Mouse (Mus musculus): ENCODE measurements around the gene Gm10309. TPM values are rescaled to one million over a fixed set of nuclear protein-coding genes. Genes with fewer than 3 reads are reported as not detected.
A peak's percentile ranks its signal among the peaks of the same experiment; 100 is the strongest.

Gene Gm10309
- polyA plus RNA-seq, 1 experiment from 2014 or later, result 0.25 TPM

- Histone ChIP-seq H3K9me3 (replicated peaks) (no peaks in the 10 kb centered on the region), H3K4me2 (peak overlapping the region; percentile 50), H3K4me1 (replicated peaks) (peaks cover 49% of the 10 kb centered on the region), H3K36me3 (no peaks in the 10 kb centered on the region), H3K27ac (peak overlapping the region; percentile 84), H3K9ac (0 out of 2 replicates have a peak overlapping the region, but pooled peaks have one; percentile 5), H3K27me3 (no peaks in the 10 kb centered on the region), H3K4me3 (no peak overlapping the region)
- 38% methylated on average over 5 of the region's 5 CpGs for WGBS
- ATAC-seq (replicated peaks; ENCODE audit: insufficient number of reproducible peaks, insufficient read depth, low FRiP score, low read depth), result no peak
Measured at GRCm38 (mm10) chr17:86467967-86468366, 37.1 kb downstream of the Gm10309 start.

- ATAC-seq (replicated peaks; ENCODE audit: insufficient number of reproducible peaks, insufficient read depth, low FRiP score, low read depth), result peak; percentile 48; the same call in 1 of the 2 replicates
- Histone ChIP-seq H3K4me3 (peak overlapping the region; percentile 5; the same call in 1 of the 2 replicates), H3K4me2 (peak overlapping the region; percentile 50), H3K36me3 (no peaks in the 10 kb centered on the region), H3K4me1 (replicated peaks) (peaks cover 49% of the 10 kb centered on the region), H3K9me3 (replicated peaks) (no peaks in the 10 kb centered on the region), H3K27ac (peak overlapping the region; percentile 84), H3K9ac (0 out of 2 replicates have a peak overlapping the region, but pooled peaks have one; percentile 5), H3K27me3 (no peaks in the 10 kb centered on the region)
- WGBS, result 15% methylated on average over 10 of the region's 10 CpGs
Measured at GRCm38 (mm10) chr17:86467291-86467898, 37.6 kb downstream of the Gm10309 start.

GRCm38 (mm10) chr17:86466871-86467270 is 38.2 kb downstream of the Gm10309 start:
- H3K4me3 ChIP-seq, result peak overlapping the region; percentile 5; the same call in 1 of the 2 replicates
- ATAC-seq (replicated peaks; ENCODE audit: insufficient number of reproducible peaks, insufficient read depth, low FRiP score, low read depth), result 0 out of 2 replicates have a peak, but pooled peaks have one; percentile 19
- WGBS, result 15% methylated on average over 7 of the region's 7 CpGs

GRCm38 (mm10) chr17:86466412-86466811 is 38.6 kb downstream of the Gm10309 start:
- 72% methylated on average over 7 of the region's 7 CpGs for WGBS
- Histone ChIP-seq H3K4me1 (replicated peaks) (peaks cover 45% of the 10 kb centered on the region), H3K9ac (no peak overlapping the region), H3K4me3 (no peak overlapping the region), H3K27me3 (no peaks in the 10 kb centered on the region), H3K9me3 (replicated peaks) (no peaks in the 10 kb centered on the region), H3K4me2 (no peak overlapping the region), H3K36me3 (no peaks in the 10 kb centered on the region), H3K27ac (no peak overlapping the region; the same call in 1 of the 2 replicates)
- ATAC-seq (replicated peaks; ENCODE audit: insufficient number of reproducible peaks, insufficient read depth, low FRiP score, low read depth), result no peak

More at GRCm38 (mm10) chr17:86466871-86467270, 38.2 kb downstream of the Gm10309 start:
- no peaks in the 10 kb centered on the region for H3K36me3 ChIP-seq
- peak overlapping the region; percentile 84 for H3K27ac ChIP-seq
- no peaks in the 10 kb centered on the region for H3K27me3 ChIP-seq
- H3K4me1 ChIP-seq (replicated peaks), result peaks cover 49% of the 10 kb centered on the region
- H3K4me2 ChIP-seq, result peak overlapping the region; percentile 50
- no peaks in the 10 kb centered on the region for H3K9me3 ChIP-seq (replicated peaks)
- H3K9ac ChIP-seq, result no peak overlapping the region

- H3K27me3 ChIP-seq, result no peaks in the 10 kb centered on the region
- H3K9me3 ChIP-seq (replicated peaks), result no peaks in the 10 kb centered on the region
- no peak overlapping the region for H3K27ac ChIP-seq
- 91% methylated on average over 13 of the region's 13 CpGs for WGBS
- no peak overlapping the region for H3K9ac ChIP-seq
- H3K4me3 ChIP-seq, result no peak overlapping the region
- H3K4me1 ChIP-seq (replicated peaks), result peaks cover 40% of the 10 kb centered on the region
- H3K4me2 ChIP-seq, result no peak overlapping the region
- ATAC-seq (replicated peaks; ENCODE audit: insufficient number of reproducible peaks, insufficient read depth, low FRiP score, low read depth), result no peak
- no peaks in the 10 kb centered on the region for H3K36me3 ChIP-seq
Measured at GRCm38 (mm10) chr17:86465865-86466264, 39.2 kb downstream of the Gm10309 start.

GRCm38 (mm10) chr17:86464689-86465363 is 40.2 kb downstream of the Gm10309 start:
- Histone ChIP-seq H3K9me3 (replicated peaks) (no peaks in the 10 kb centered on the region), H3K4me3 (no peak overlapping the region), H3K36me3 (no peaks in the 10 kb centered on the region), H3K27me3 (no peaks in the 10 kb centered on the region), H3K4me2 (no peak overlapping the region), H3K9ac (no peak overlapping the region), H3K4me1 (replicated peaks) (peaks cover 38% of the 10 kb centered on the region), H3K27ac (no peak overlapping the region)
- ATAC-seq (replicated peaks; ENCODE audit: insufficient number of reproducible peaks, insufficient read depth, low FRiP score, low read depth), result no peak
- 82% methylated on average over 16 of the region's 16 CpGs for WGBS

GRCm38 (mm10) chr17:86464197-86464596 is 40.8 kb downstream of the Gm10309 start:
- Histone ChIP-seq H3K27ac (no peak overlapping the region), H3K36me3 (no peaks in the 10 kb centered on the region), H3K9me3 (replicated peaks) (no peaks in the 10 kb centered on the region), H3K9ac (no peak overlapping the region), H3K4me1 (replicated peaks) (peaks cover 33% of the 10 kb centered on the region), H3K27me3 (no peaks in the 10 kb centered on the region), H3K4me2 (no peak overlapping the region), H3K4me3 (no peak overlapping the region)
- WGBS, result 88% methylated on average over 8 of the region's 8 CpGs
- ATAC-seq (replicated peaks; ENCODE audit: insufficient number of reproducible peaks, insufficient read depth, low FRiP score, low read depth), result no peak

GRCm38 (mm10) chr17:86463369-86463768 is 41.7 kb downstream of the Gm10309 start:
- H3K4me3 ChIP-seq, result no peak overlapping the region
- H3K4me1 ChIP-seq (replicated peaks), result peaks cover 25% of the 10 kb centered on the region
- ATAC-seq (replicated peaks; ENCODE audit: insufficient number of reproducible peaks, insufficient read depth, low FRiP score, low read depth), result no peak
- no peaks in the 10 kb centered on the region for H3K27me3 ChIP-seq
- H3K4me2 ChIP-seq, result no peak overlapping the region
- 80% methylated on average over 3 of the region's 3 CpGs for WGBS
- H3K9me3 ChIP-seq (replicated peaks), result no peaks in the 10 kb centered on the region
- H3K9ac ChIP-seq, result no peak overlapping the region
- no peaks in the 10 kb centered on the region for H3K36me3 ChIP-seq
- H3K27ac ChIP-seq, result no peak overlapping the region

GRCm38 (mm10) chr17:86460645-86461430 is 44.2 kb downstream of the Gm10309 start:
- Histone ChIP-seq H3K9me3 (replicated peaks) (no peaks in the 10 kb centered on the region), H3K9ac (no peak overlapping the region), H3K27ac (no peak overlapping the region), H3K36me3 (no peaks in the 10 kb centered on the region), H3K4me1 (replicated peaks) (peaks cover 24% of the 10 kb centered on the region), H3K27me3 (no peaks in the 10 kb centered on the region), H3K4me2 (no peak overlapping the region), H3K4me3 (no peak overlapping the region)
- ATAC-seq (replicated peaks; ENCODE audit: insufficient number of reproducible peaks, insufficient read depth, low FRiP score, low read depth), result no peak
- WGBS, result 68% methylated on average over 17 of the region's 17 CpGs

- Histone ChIP-seq H3K4me1 (replicated peaks) (peaks cover 24% of the 10 kb centered on the region), H3K36me3 (no peaks in the 10 kb centered on the region)
Measured at GRCm38 (mm10) chr17:86458302-86458980, 46.6 kb downstream of the Gm10309 start.

GRCm38 (mm10) chr17:86456512-86456911 is 48.5 kb downstream of the Gm10309 start:
- Histone ChIP-seq H3K4me1 (replicated peaks) (peaks cover 24% of the 10 kb centered on the region), H3K9ac (no peak overlapping the region), H3K27ac (peak overlapping the region; percentile 45), H3K4me3 (no peak overlapping the region), H3K27me3 (no peaks in the 10 kb centered on the region), H3K9me3 (replicated peaks) (no peaks in the 10 kb centered on the region), H3K36me3 (no peaks in the 10 kb centered on the region), H3K4me2 (no peak overlapping the region)
- no peak for ATAC-seq (replicated peaks; ENCODE audit: insufficient number of reproducible peaks, insufficient read depth, low FRiP score, low read depth)
- WGBS, result 26% methylated on average over 6 of the region's 6 CpGs

More at GRCm38 (mm10) chr17:86458302-86458980, 46.6 kb downstream of the Gm10309 start:
- WGBS, result 82% methylated on average over 11 of the region's 11 CpGs
- Histone ChIP-seq H3K27me3 (no peaks in the 10 kb centered on the region), H3K4me3 (no peak overlapping the region), H3K9me3 (replicated peaks) (no peaks in the 10 kb centered on the region), H3K9ac (no peak overlapping the region), H3K4me2 (no peak overlapping the region), H3K27ac (no peak overlapping the region)
- ATAC-seq (replicated peaks; ENCODE audit: insufficient number of reproducible peaks, insufficient read depth, low FRiP score, low read depth), result no peak

Data from heart, embryonic 15.5 days (tissue).